Mouse (Mus musculus) heart, adult 2 months (tissue): ENCODE measurements around the gene Limd1. TPM values are rescaled to one million over a fixed set of nuclear protein-coding genes. Genes with fewer than 3 reads are reported as not detected.
A peak's percentile ranks its signal among the peaks of the same experiment; 100 is the strongest.
"Not testable (repeated sequence)": the region's sequence is repeated elsewhere in the genome, so short reads cannot be mapped to it uniquely, and the experiment has no call there.

Experiments used
- DNase-seq, 2 experiments: peaks; one replicate each; pipeline ENCODE4 v3.0.0; 2021
- H3K27ac ChIP-seq: fragments of 200-600 bp; 2 replicates; pipeline ENCODE4 v1.8.1; 2022
- H3K27me3 ChIP-seq: fragments of 200-500 bp; 2 replicates; pipeline ENCODE4 v1.6.1; 2012; ENCODE audit warnings: mild to moderate bottlenecking, low read length, inconsistent platforms, mixed read lengths; ENCODE audit not compliant: control insufficient read depth, insufficient read depth
- H3K36me3 ChIP-seq: fragments of 200-500 bp; 2 replicates; pipeline ENCODE4 v1.6.1; 2012; ENCODE audit warnings: low read length, inconsistent platforms; ENCODE audit not compliant: control insufficient read depth, insufficient read depth
- H3K4me1 ChIP-seq: fragments of 200-500 bp; 2 replicates; pipeline ENCODE4 v1.6.1; 2011; ENCODE audit warnings: low read length; ENCODE audit not compliant: control insufficient read depth, insufficient read depth
- H3K4me3 ChIP-seq: fragments of 200-600 bp; 2 replicates; pipeline ENCODE4 v1.8.1; 2022
- H3K79me2 ChIP-seq: fragments of 200-500 bp; replicated peaks from 2 replicates; pipeline ENCODE4 v1.6.1; 2012; ENCODE audit warnings: mild to moderate bottlenecking, inconsistent platforms, low read length, moderate library complexity, mixed read lengths; ENCODE audit not compliant: control insufficient read depth, insufficient read depth
- H3K9ac ChIP-seq: fragments of 200-500 bp; 2 replicates; pipeline ENCODE4 v1.6.1; 2012; ENCODE audit warnings: low read depth, mild to moderate bottlenecking, control low read depth, inconsistent platforms, low read length, mixed read lengths
- CTCF ChIP-seq: fragments of 200-600 bp; IDR thresholded peaks from 2 replicates; pipeline ENCODE4 v1.8.1; 2022; ENCODE audit warnings: antibody characterized with exemption, mild to moderate bottlenecking, moderate library complexity
- EP300 ChIP-seq: fragments of 200-500 bp; IDR thresholded peaks from 2 replicates; pipeline ENCODE4 v1.6.1; 2011; ENCODE audit warnings: low read depth, low read length, control low read depth; ENCODE audit not compliant: insufficient read depth
- POLR2A ChIP-seq: fragments of 200-500 bp; IDR thresholded peaks from 2 replicates; pipeline ENCODE4 v1.6.1; 2011; ENCODE audit warnings: mild to moderate bottlenecking, low read depth, low read length, control low read depth; ENCODE audit not compliant: insufficient read depth
- WGBS: fragments of 180-500 bp; shearing (Covaris S2); methylation state at CpG from one replicate; pipeline ENCODE4 v1.1.7; 2018; 5-methylcytosine and 5-hydroxymethylcytosine counted together
- intact Hi-C: fragments of 180-260 bp; cut with DNase I; formaldehyde crosslinking; loops from one replicate; pipeline ENCODE4 v1.15.1; 2025
- polyA plus RNA-seq: library from polyadenylated mRNA; depleted of rRNA; stranded (reverse); fragments of >200 nt; gene quantifications from 2 replicates; pipeline ENCODE4 v1.2.3, GENCODE M21; 2012
- total RNA-seq, 2 experiments: library from RNA; stranded (reverse); gene quantifications; 2 replicates each; pipeline ENCODE4 v1.2.3; 2021

Gene Limd1
- total and polyA plus RNA-seq, 3 experiments: 33.7 to 48.9 (median 34.6) TPM

- H3K4me1 ChIP-seq, H3K36me3 ChIP-seq, H3K4me3 ChIP-seq, H3K9ac ChIP-seq, H3K27me3 ChIP-seq, H3K27ac ChIP-seq, H3K79me2 ChIP-seq, intact Hi-C loops, DNase-seq: not testable (repeated sequence)
- TF ChIP-seq CTCF: peak; percentile 29
- WGBS: 99% methylated on average over 3 of the region's 3 CpGs
These were observed 31.4 kb upstream of the Limd1 start for GRCm38 (mm10) chr9:123447101-123447500.

DNA sequence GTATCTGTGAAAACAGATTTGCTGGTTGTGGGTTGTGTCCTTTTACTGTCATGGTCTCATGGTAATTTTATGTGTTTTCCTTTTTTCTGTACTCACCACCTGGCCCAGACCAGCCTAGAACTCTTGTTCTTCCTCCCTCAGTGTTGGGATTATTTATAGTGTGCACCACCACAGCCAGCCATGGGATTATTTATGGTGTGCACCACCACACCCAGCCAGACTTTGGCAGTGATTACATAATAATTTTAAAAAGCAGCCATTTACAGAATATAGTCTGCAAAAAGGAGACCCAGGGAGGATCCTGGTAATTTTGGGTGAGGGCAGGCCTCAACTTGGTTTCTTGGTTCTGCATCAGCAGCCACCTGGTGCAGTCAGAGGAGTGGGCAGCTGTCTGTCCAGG lies 29.9 kb upstream of the Limd1 start:
- Histone ChIP-seq H3K4me3 (no peak overlapping the region), H3K36me3 (no peaks in the 10 kb centered on the region), H3K27me3 (no peaks in the 10 kb centered on the region), H3K79me2 (no peaks in the 10 kb centered on the region), H3K9ac (no peak overlapping the region), H3K27ac (no peak overlapping the region), H3K4me1 (no peaks in the 10 kb centered on the region; the same call in 1 of the 2 replicates)
- TF ChIP-seq POLR2A (no peak), EP300 (no peak), CTCF (no peak)
- DNase-seq: no peak
- intact Hi-C loops: no loop called here

DNA sequence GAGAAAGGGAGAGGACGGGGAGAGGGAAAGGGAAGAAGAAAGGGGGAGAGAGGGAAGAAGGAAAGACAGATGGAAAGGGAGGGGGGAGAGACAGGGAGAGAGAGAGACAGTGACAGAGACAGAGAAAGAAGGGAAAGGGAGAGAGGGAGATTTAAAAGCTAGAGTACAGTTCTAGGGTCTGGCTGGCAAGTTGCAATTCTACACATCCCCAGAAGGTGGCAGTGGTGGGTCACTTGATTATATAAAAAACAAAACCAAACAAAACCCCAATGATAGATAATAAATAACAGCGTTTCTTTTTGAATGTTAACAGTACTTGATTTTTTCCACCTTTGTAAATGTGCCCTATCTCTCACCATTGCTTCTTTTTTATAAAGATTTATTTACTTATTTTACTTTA lies 28.3 kb upstream of the Limd1 start:
- Histone ChIP-seq H3K36me3 (no peaks in the 10 kb centered on the region), H3K4me1 (no peaks in the 10 kb centered on the region; the same call in 1 of the 2 replicates), H3K27ac (no peak overlapping the region), H3K4me3 (no peak overlapping the region), H3K9ac (no peak overlapping the region), H3K79me2 (no peaks in the 10 kb centered on the region), H3K27me3 (no peaks in the 10 kb centered on the region)
- TF ChIP-seq CTCF: no peak; the same call in 1 of the 2 replicates
- no peak for TF ChIP-seq POLR2A
- TF ChIP-seq EP300: peak; percentile 37; the same call in 1 of the 2 replicates
- intact Hi-C loops: loop anchor here (1.0 to 10.0 kb wide), 4 partner anchors 29 to 295 kb away; partner anchors contain the start of genes Clec3b and Limd1
- DNase-seq: peak; percentile 27 to 63
- 42% methylated on average over 2 of the region's 2 CpGs for whole genome bisulfite sequencing

- Histone ChIP-seq H3K79me2 (no peaks in the 10 kb centered on the region), H3K4me1 (peaks cover 2% of the 10 kb centered on the region), H3K36me3 (no peaks in the 10 kb centered on the region), H3K27me3 (no peaks in the 10 kb centered on the region), H3K27ac (no peak overlapping the region), H3K4me3 (no peak overlapping the region), H3K9ac (no peak overlapping the region)
- 62% methylated on average over 3 of the region's 3 CpGs for WGBS
- no peak for TF ChIP-seq POLR2A
- TF ChIP-seq CTCF: no peak
- no peak for TF ChIP-seq EP300
- no peak for DNase-seq
- intact Hi-C loops: loop anchor here (2.0 to 10.0 kb wide), 2 partner anchors 27 to 297 kb away; partner anchors contain the start of genes Clec3b and Limd1
These were observed 26.7 kb upstream of the Limd1 start for GRCm38 (mm10) chr9:123451772-123452171.

DNA sequence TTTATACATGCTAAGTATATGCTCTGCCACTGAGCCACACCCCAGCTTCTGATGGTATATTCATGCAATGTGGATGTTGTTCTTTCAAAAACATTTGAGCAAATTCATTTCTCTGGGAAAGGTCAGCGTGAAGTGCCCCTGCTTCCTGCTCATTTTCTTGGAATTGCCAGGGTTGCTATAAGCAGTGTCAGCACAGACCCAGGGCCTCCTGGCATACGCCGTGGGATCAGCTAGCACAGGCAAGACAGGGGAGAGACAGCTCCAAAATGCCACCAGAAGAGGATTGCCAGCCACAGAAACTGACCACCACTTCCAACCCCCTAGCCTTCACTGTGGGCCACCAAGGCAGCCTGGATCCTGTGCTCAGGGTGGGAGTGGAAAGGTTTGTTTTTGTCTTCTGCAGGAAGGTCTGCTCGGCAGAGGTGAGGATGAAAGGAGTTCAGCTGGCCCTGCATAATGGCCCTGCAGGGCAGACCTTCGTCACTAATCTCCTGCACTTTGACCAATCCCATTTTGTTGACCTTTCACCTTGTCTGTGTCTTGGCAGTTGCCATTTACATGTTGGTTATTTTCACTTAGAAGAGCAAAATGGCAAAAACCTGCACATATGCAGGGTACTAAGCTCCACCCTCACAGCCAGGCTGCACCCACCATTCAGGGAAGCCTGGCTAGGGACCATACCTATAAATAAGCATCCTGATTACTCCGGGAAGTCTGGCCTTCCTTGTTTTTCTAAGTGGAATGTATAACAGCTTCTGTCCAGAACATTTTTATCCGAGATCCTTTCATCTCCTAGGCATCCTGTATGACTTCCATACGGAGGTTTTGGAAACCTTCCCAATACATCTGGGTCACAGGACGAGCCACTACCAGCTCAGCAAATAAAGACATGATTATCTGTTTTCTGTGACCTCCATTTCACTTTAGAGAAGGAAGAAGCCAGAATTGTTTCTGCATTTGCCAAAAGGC lies 21.6 kb upstream of the Limd1 start:
- H3K79me2 ChIP-seq: no peaks in the 10 kb centered on the region
- DNase-seq: peak in 1 of 2 experiments; percentile 28
- no peak overlapping the region for H3K9ac ChIP-seq
- peaks cover 4% of the 10 kb centered on the region for H3K36me3 ChIP-seq
- TF ChIP-seq EP300 (no peak), CTCF (no peak), POLR2A (no peak)
- peaks cover 8% of the 10 kb centered on the region for H3K4me1 ChIP-seq
- no peak overlapping the region for H3K4me3 ChIP-seq
- WGBS: 17% methylated on average over 9 of the region's 9 CpGs
- H3K27ac ChIP-seq: peak overlapping the region; percentile 79
- H3K27me3 ChIP-seq: no peaks in the 10 kb centered on the region
- intact Hi-C loops: loop anchor here (10.0 kb wide), 1 partner anchor 302 kb away; the partner anchor contains the start of gene Clec3b

DNA sequence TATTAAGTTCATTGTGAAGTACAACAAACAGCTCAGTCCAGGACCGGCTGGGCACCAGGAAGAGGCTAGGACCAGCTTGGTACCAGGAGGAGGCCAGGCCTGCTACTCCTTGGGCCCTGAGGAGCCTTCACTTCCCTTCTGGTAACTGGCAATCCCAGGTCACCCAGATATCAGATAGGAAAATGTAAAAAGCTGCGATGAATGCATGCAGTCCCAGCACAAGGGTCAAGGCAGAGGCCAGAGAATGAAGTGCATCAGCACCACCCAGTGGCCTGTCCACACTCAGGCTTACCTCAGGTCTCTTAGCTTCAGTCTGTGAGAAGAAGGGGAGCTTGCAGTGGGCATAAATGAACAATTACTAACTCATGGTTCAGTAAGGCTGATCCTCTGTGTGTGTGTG lies 20.9 kb upstream of the Limd1 start:
- 8% methylated on average over 2 of the region's 2 CpGs for WGBS
- DNase-seq: peak; percentile 52 to 62
- Histone ChIP-seq H3K27me3 (no peaks in the 10 kb centered on the region), H3K4me3 (no peak overlapping the region), H3K79me2 (no peaks in the 10 kb centered on the region), H3K36me3 (peaks cover 4% of the 10 kb centered on the region), H3K4me1 (peaks cover 8% of the 10 kb centered on the region), H3K9ac (no peak overlapping the region; the same call in 1 of the 2 replicates), H3K27ac (peak overlapping the region; percentile 79)
- intact Hi-C loops: loop anchor here (10.0 kb wide), 1 partner anchor 303 kb away; the partner anchor contains the start of gene Clec3b
- TF ChIP-seq EP300: 0 out of 2 replicates have a peak, but pooled peaks have one; percentile 70
- no peak for TF ChIP-seq POLR2A
- peak; percentile 75 for TF ChIP-seq CTCF
